Mouse (Mus musculus) embryonic facial prominence, embryonic 14.5 days (tissue): ENCODE data around the gene Otx1. TPM values are rescaled to one million over a fixed set of nuclear protein-coding genes. Genes with fewer than 3 reads are reported as not detected.

Experiments
- ATAC-seq: fragments of 200-750 bp; cut with Nextera tagmentation; 2 replicates; pipeline ENCODE4 v1.8.0; 2017; ENCODE audit warnings: low read depth, moderate number of reproducible peaks, moderate TSS enrichment
- DNase-seq: peaks from one replicate; pipeline ENCODE4 v3.0.0-alpha.2; 2015; ENCODE audit warnings: low spot score
- H3K27ac ChIP-seq: fragments of 300-500 bp; sonication (generic); replicated peaks from 2 replicates; pipeline ENCODE4 v1.5.1; 2014; ENCODE audit warnings: low read depth, mild to moderate bottlenecking, low read length, moderate library complexity
- H3K27me3 ChIP-seq: fragments of 300-500 bp; sonication (generic); replicated peaks from 2 replicates; pipeline ENCODE4 v1.6.1; 2014; ENCODE audit warnings: low read length; ENCODE audit not compliant: control insufficient read depth, insufficient read depth
- H3K36me3 ChIP-seq: fragments of 300-500 bp; sonication (generic); 2 replicates; pipeline ENCODE4 v1.6.1; 2014; ENCODE audit warnings: low read length, mixed read lengths; ENCODE audit not compliant: control insufficient read depth, insufficient read depth
- H3K4me1 ChIP-seq: fragments of 300-500 bp; sonication (generic); 2 replicates; pipeline ENCODE4 v1.6.1; 2014; ENCODE audit warnings: antibody characterized with exemption, low read length; ENCODE audit not compliant: control insufficient read depth, insufficient read depth
- H3K4me2 ChIP-seq: fragments of 300-500 bp; sonication (generic); 2 replicates; pipeline ENCODE4 v1.6.1; 2014; ENCODE audit warnings: low read depth, mild to moderate bottlenecking, low read length, moderate library complexity, mixed read lengths
- H3K4me3 ChIP-seq: fragments of 300-500 bp; sonication (generic); 2 replicates; pipeline ENCODE4 v1.5.1; 2014; ENCODE audit warnings: low read depth, mild to moderate bottlenecking, low read length
- H3K9ac ChIP-seq: fragments of 300-500 bp; sonication (generic); 2 replicates; pipeline ENCODE4 v1.6.1; 2014; ENCODE audit warnings: low read depth, mild to moderate bottlenecking, low read length, moderate library complexity, mixed read lengths
- H3K9me3 ChIP-seq: fragments of 300-500 bp; sonication (generic); 2 replicates; pipeline ENCODE4 v1.6.1; 2016; ENCODE audit warnings: low read length; ENCODE audit not compliant: control insufficient read depth
- WGBS: fragments of 180-500 bp; shearing (Covaris S2); extraction: QIAGEN DNeasy Blood & Tissue Kit; methylation state at CpG from one replicate; pipeline ENCODE4 v1.1.7; 2014; 5-methylcytosine and 5-hydroxymethylcytosine counted together
- polyA plus RNA-seq: library from polyadenylated mRNA; unstranded; fragments of >200 nt; fragmentation: Nextera tagmentation; extraction: Ambion mirVana; gene quantifications from 2 replicates; pipeline ENCODE4 v1.2.1, GENCODE M21; 2014

The Otx1 gene
- polyA plus RNA-seq, 1 experiment from 2014 or later: 2.8 TPM

GRCm38 (mm10) chr11:22008817-22009216 is 6.1 kb upstream of the Otx1 start:
- H3K9ac ChIP-seq: no peak overlapping the region
- H3K27me3 ChIP-seq: peaks cover 53% of the 10 kb centered on the region
- no peaks in the 10 kb centered on the region for H3K36me3 ChIP-seq
- 27% methylated on average over 2 of the region's 2 CpGs for WGBS
- no peaks in the 10 kb centered on the region for H3K9me3 ChIP-seq
- peak overlapping the region; percentile 41 for H3K4me2 ChIP-seq
- H3K4me1 ChIP-seq: 0 out of 2 replicates have a peak, but pooled peaks cover 3% of the 10 kb centered on the region
- no peak for ATAC-seq
- no peak for DNase-seq
- no peak overlapping the region for H3K27ac ChIP-seq
- H3K4me3 ChIP-seq: peak overlapping the region; percentile 19; the same call in 1 of the 2 replicates

- H3K4me2 ChIP-seq: peak overlapping the region; percentile 41
- H3K9me3 ChIP-seq: no peaks in the 10 kb centered on the region
- ATAC-seq: peak; percentile 30; the same call in 1 of the 2 replicates
- peaks cover 53% of the 10 kb centered on the region for H3K27me3 ChIP-seq
- WGBS: 2% methylated on average over 10 of the region's 10 CpGs
- no peak for DNase-seq
- no peak overlapping the region for H3K9ac ChIP-seq
- H3K36me3 ChIP-seq: no peaks in the 10 kb centered on the region
- 0 out of 2 replicates have a peak overlapping the region, but pooled peaks have one; percentile 6 for H3K27ac ChIP-seq
- 0 out of 2 replicates have a peak, but pooled peaks cover 3% of the 10 kb centered on the region for H3K4me1 ChIP-seq
- H3K4me3 ChIP-seq: peak overlapping the region; percentile 19
Measured at GRCm38 (mm10) chr11:22008129-22008596, 5.5 kb upstream of the Otx1 start.

- no peaks in the 10 kb centered on the region for H3K9me3 ChIP-seq
- H3K4me1 ChIP-seq: 0 out of 2 replicates have a peak, but pooled peaks cover 3% of the 10 kb centered on the region
- WGBS: 9% methylated on average over 6 of the region's 6 CpGs
- H3K4me3 ChIP-seq: peak overlapping the region; percentile 19; the same call in 1 of the 2 replicates
- H3K4me2 ChIP-seq: peak overlapping the region; percentile 41
- no peak overlapping the region for H3K27ac ChIP-seq
- DNase-seq: no peak
- peaks cover 55% of the 10 kb centered on the region for H3K27me3 ChIP-seq
- H3K36me3 ChIP-seq: no peaks in the 10 kb centered on the region
- no peak overlapping the region for H3K9ac ChIP-seq
- ATAC-seq: no peak
Measured at GRCm38 (mm10) chr11:22007781-22008110, 5.0 kb upstream of the Otx1 start.

- Histone ChIP-seq H3K4me2 (peak overlapping the region; percentile 41), H3K4me3 (peak overlapping the region; percentile 19), H3K9me3 (no peaks in the 10 kb centered on the region), H3K4me1 (peaks cover 3% of the 10 kb centered on the region; the same call in 1 of the 2 replicates), H3K27ac (no peak overlapping the region), H3K27me3 (peaks cover 59% of the 10 kb centered on the region), H3K9ac (no peak overlapping the region), H3K36me3 (no peaks in the 10 kb centered on the region)
- 20% methylated on average over 20 of the region's 20 CpGs for WGBS
- DNase-seq (no peak), ATAC-seq (no peak)
Measured at GRCm38 (mm10) chr11:22007088-22007780, 4.5 kb upstream of the Otx1 start.

GRCm38 (mm10) chr11:22006471-22007087 is 3.9 kb upstream of the Otx1 start:
- H3K27ac ChIP-seq: no peak overlapping the region
- H3K4me2 ChIP-seq: peak overlapping the region; percentile 41

GRCm38 (mm10) chr11:22005281-22005870 is 2.7 kb upstream of the Otx1 start:
- Histone ChIP-seq H3K36me3 (no peaks in the 10 kb centered on the region), H3K4me2 (0 out of 2 replicates have a peak overlapping the region, but pooled peaks have one; percentile 4), H3K4me1 (peaks cover 7% of the 10 kb centered on the region; the same call in 1 of the 2 replicates), H3K9ac (no peak overlapping the region), H3K27ac (no peak overlapping the region), H3K4me3 (no peak overlapping the region), H3K9me3 (no peaks in the 10 kb centered on the region), H3K27me3 (peaks cover 76% of the 10 kb centered on the region)
- no peak for ATAC-seq
- 22% methylated on average over 9 of the region's 9 CpGs for WGBS
- no peak for DNase-seq

More at GRCm38 (mm10) chr11:22006471-22007087, 3.9 kb upstream of the Otx1 start:
- no peaks in the 10 kb centered on the region for H3K9me3 ChIP-seq
- peak overlapping the region; percentile 19 for H3K4me3 ChIP-seq
- ATAC-seq (no peak), DNase-seq (no peak)
- peaks cover 64% of the 10 kb centered on the region for H3K27me3 ChIP-seq
- WGBS: 39% methylated on average over 12 of the region's 12 CpGs
- H3K9ac ChIP-seq: no peak overlapping the region
- H3K36me3 ChIP-seq: no peaks in the 10 kb centered on the region
- peaks cover 7% of the 10 kb centered on the region; the same call in 1 of the 2 replicates for H3K4me1 ChIP-seq

GRCm38 (mm10) chr11:22004331-22004841 is 1.7 kb upstream of the Otx1 start:
- Histone ChIP-seq H3K27me3 (peaks cover 78% of the 10 kb centered on the region), H3K9me3 (no peaks in the 10 kb centered on the region), H3K9ac (no peak overlapping the region), H3K4me3 (peak overlapping the region; percentile 16; the same call in 1 of the 2 replicates), H3K27ac (no peak overlapping the region; the same call in 1 of the 2 replicates), H3K4me2 (peak overlapping the region; percentile 8), H3K36me3 (no peaks in the 10 kb centered on the region), H3K4me1 (peaks cover 7% of the 10 kb centered on the region; the same call in 1 of the 2 replicates)
- ATAC-seq: peak; percentile 38; the same call in 1 of the 2 replicates
- WGBS: 5% methylated on average over 16 of the region's 18 CpGs
- DNase-seq: no peak

- H3K36me3 ChIP-seq: no peaks in the 10 kb centered on the region
- H3K27me3 ChIP-seq: peaks cover 86% of the 10 kb centered on the region
- H3K9me3 ChIP-seq: no peaks in the 10 kb centered on the region
- 1% methylated on average over 30 of the region's 31 CpGs for WGBS
- peak overlapping the region; percentile 89 for H3K4me2 ChIP-seq
- H3K4me1 ChIP-seq: peaks cover 7% of the 10 kb centered on the region; the same call in 1 of the 2 replicates
- H3K4me3 ChIP-seq: peak overlapping the region; percentile 55
- DNase-seq: no peak
- no peak for ATAC-seq
- no peak overlapping the region for H3K27ac ChIP-seq
- peak overlapping the region; percentile 50 for H3K9ac ChIP-seq
Measured at GRCm38 (mm10) chr11:22003341-22003981, 764 bp upstream of the Otx1 start.
